Mouse (Mus musculus) 3134 (cell line): ENCODE measurements around the gene Mmp15.

Experiments
- DNase-seq: peaks from one replicate; pipeline ENCODE4 v3.0.0-alpha.2; 2011; ENCODE audit warnings: low spot score; ENCODE audit not compliant: insufficient read length; ENCODE audit errors: extremely low read depth

Mmp15 gene

GRCm38 (mm10) chr8:95336363-95336762 lies 15.7 kb upstream of the Mmp15 start:
- no peak for DNase-seq

DNA sequence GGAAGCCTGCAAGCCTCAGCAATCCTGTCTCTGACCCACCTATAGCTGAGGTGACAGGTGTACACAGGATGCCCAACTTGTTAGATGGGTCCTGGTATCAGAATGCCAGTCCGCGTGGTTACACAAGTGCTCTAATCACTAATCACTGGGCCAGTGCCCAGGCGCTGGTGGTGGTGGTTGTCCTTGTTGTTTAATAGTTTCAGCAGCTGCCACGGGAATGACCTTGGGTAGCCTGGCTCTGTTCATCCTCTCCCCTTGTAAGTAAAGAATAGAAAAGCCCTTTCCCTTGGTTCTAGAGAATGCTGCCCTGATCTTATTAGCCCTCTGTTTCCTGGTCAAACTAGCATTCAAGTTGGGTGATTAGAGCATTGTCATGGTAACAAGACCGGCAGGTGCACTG lies 10.3 kb upstream of the Mmp15 start:
- DNase-seq: no peak

DNA sequence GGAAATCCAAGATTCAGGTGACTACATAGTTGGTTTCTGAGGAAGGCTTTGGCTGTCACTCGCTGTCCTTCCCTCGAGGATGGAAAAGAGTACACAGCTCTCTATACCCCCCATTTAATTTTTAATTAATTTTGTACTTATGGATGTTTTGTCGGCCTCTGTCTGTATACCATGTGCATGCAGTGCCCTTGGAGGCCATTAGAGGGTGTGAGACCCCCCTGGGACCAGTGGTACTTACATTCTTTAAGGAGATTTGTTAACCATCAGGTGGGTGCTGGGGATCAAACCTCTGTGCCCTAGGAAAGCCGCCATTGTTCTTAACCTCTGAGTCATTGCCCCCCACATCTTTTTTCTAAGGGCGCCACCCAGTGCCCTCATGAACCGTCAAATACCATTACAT lies 7.4 kb upstream of the Mmp15 start:
- no peak for DNase-seq

GRCm38 (mm10) chr8:95346643-95347545 lies 5.2 kb upstream of the Mmp15 start:
- peak; percentile 26 for DNase-seq

- no peak for DNase-seq
These were observed 3.7 kb upstream of the Mmp15 start for GRCm38 (mm10) chr8:95348356-95348755.

DNA sequence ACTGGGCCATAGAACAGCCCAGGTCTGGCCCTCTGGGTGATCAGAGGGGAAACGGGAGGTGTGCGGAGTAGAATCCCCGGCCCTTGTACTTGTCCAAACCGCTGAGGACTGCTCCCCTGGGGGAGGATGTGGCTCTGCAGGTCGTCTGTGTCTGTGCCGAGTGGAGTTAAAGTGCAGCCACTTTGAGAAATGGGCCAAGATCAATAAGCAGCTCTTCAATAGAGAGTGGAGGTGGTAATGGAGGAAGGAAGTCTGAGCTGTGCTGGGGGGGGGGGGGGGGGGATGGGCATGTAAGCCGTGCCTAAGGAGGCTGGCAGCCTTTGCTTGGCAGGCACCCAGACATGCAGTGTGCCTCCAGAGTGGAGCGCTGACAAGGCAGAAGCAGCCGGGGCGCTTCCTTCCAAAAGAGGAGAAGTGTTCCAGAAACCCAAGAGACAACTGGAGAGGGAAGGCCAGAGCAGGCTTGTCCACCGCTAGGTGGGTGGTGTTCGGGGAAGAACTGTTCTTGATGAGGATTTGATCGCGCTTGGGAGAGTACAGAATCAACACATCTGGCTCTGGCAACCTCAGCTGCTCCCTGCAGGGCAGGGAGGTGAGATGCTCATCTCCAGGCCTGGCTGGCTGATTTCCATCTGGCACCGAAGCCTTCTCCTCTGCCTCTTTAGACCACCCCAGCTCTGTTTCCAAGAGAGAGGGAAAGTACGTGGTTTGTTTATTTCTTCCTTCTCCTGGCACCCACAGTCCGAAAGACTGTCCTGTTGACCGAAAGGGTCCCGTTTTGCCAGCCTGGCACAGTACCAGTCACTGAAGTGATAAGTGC lies 3.0 kb upstream of the Mmp15 start:
- peak; percentile 50 for DNase-seq

DNA sequence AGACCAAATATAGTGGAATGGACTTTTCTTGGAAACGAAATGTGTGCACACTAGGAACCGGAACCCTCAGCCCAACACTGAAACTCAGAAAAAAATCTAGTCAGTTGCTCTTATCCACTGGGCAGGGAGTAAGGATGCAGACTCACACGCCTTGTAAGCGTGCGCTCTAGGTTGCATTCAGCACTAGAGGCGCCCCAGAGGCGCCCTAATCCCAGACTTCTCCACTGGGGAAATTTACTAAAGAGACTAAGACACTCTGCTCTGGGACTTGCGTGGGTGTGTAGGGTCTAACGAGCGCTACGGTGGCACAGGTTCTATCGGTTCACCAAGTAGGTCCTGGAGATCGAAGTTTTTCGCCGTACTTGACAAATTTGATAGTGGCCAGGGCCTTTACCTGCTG lies 607 bp upstream of the Mmp15 start:
- DNase-seq: no peak

DNA sequence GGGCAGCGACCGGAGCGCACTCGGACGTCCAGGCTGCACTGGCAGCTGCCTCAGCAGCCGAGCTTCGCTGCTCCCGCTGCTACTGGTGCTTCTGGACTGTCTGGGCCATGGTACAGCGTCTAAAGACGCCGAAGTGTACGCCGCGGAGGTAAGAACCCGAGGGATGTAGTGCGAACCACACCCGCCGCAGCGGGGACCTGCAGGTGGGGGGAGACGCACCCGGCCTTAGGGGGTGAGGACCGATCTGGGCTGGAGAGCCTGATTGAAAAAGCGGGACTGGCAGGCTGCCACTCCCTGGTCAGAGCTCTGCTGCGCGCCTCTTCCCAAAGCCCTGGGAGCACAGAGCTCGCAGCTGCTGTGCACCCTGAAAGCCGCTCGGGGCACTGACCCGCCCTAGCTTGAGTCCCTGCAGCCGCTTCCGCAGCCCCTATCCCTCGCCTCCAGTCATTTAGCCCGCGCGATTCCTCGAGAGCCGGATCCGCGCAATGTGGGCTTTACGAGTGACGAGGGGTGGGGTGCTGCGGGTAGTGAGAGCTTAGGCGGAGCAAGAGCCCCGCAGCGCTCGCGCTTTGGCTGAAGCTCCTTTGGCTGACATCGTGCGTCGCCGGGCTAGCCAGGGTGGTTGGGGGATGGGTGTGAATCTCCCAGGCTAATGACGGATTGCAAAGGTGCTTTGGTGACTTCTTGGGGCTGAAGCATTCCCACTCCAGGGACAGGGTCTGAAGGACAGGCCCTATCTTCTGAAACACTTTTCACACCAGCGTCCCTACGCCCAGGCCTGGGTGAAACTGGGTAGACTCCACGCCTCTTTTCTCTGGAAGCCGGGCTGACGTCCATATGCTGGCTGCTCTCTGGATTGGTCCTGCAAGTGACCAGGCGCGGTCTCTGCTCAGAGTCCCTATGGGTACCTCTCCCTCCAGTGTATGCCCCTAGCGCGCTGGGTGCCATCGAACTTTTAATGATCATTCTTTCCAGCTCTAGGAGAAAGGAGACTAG lies 1.1 kb downstream of the Mmp15 start:
- no peak for DNase-seq

GRCm38 (mm10) chr8:95354606-95355005 lies 2.5 kb downstream of the Mmp15 start:
- DNase-seq: no peak

- no peak for DNase-seq
These were observed 6.7 kb downstream of the Mmp15 start for GRCm38 (mm10) chr8:95358550-95359411.

GRCm38 (mm10) chr8:95360181-95361015 lies 8.3 kb downstream of the Mmp15 start:
- peak; percentile 55 for DNase-seq

DNA sequence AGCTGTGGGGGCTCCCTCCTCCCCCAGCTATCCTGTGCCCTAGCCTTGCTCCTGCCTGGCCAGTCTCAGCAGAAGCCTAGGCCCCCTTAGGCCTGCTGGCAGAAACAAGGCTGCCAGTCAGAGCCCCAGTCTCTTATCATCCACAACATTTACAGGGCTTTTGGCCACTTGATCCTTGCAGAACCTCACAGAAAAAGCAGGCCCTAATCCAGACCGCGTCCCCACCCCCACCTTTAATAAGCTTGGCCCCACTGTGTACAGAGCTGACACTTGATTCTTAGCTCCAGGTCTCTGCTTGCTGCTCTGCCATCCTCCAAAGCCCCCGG lies 8.9 kb downstream of the Mmp15 start:
- no peak for DNase-seq

DNA sequence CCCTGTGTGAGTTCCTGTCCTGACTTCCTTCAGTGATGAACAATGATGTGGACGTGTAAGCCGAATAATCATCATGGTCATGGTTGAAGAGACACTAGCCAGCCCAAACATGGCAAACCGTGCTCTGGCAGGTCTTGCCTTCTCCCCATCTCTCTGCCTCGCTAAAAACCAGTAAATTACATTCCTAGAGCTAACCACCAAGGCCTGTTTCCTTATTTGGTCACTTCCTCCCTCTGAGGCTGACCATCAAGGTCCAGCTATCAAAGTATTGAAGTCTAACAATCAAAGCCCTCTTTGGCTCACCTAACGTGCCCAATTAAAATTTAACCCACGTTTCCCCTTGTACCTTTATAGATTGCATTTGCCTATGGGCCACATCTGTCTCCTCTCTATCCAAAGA lies 10.2 kb downstream of the Mmp15 start:
- DNase-seq: no peak

- peak; percentile 49 for DNase-seq
These were observed 11.8 kb downstream of the Mmp15 start for GRCm38 (mm10) chr8:95363849-95364248.

- no peak for DNase-seq
These were observed 17.7 kb downstream of the Mmp15 start for GRCm38 (mm10) chr8:95369581-95370326.

DNA sequence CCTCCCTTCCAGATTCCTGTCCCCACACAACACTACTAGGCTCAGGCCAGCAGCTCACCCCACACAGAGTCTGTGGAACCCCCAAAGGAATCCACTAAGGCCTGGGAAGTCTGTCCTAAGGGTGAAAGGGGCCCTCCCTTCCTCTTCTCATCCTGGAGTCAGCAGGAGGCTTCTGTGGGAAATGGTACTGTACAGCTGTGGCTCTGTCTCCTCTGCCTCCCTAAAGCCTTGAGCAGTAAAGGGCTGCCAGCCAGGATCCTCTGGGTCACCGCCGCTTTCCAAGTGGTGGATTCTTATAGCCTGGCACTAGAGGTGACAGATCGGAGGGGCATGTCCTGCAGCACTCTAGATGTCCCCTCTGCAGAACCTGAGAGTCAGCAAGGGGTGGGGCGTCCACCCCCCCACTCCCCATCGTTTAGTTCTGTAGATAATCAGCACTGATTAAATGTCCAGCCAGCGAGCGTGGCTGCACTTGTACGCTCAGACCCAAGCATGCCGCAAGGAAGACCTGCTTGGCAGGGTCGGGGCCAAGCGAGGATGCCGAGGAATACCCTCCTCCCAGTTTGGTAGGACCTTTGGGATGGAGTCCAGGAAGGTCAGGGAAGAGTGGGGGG lies 21.4 kb downstream of the Mmp15 start:
- DNase-seq: no peak

DNA sequence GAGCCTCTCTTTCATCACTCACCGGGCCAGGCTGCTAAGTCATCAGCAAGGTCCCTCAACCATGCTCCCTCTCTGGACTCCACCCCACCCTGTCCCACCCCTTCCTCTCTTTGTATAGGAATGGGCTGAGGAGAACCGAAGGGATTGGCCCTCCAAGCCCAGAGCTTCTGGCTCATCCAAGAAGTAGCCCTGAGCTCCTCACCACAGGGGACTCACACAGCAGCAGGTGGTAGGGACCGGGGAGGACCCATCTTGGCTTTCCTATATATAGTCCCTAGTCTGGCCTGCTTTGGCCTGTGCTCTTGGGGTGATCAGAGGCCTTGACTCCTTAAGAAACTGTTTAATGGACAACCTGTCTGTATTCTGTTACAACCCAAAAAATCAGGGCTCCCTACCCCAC lies 22.4 kb downstream of the Mmp15 start:
- no peak for DNase-seq
